Mouse (Mus musculus) macrophage (primary cell): ENCODE measurements around the gene Krtap9-5. TPM values are rescaled to one million over a fixed set of nuclear protein-coding genes. Genes with fewer than 3 reads are reported as not detected.

Experiments used
- H3K27ac ChIP-seq: fragments of 350-480 bp; formaldehyde crosslinking; 2 replicates; pipeline ENCODE4 v1.9.0; 2021
- H3K36me3 ChIP-seq: fragments of 350-480 bp; formaldehyde crosslinking; 2 replicates; pipeline ENCODE4 v1.9.0; 2021; ENCODE audit errors: inconsistent target
- H3K4me3 ChIP-seq: fragments of 350-480 bp; formaldehyde crosslinking; 2 replicates; pipeline ENCODE4 v1.9.0; 2021; ENCODE audit errors: inconsistent target
- H3K79me2 ChIP-seq: fragments of 350-480 bp; formaldehyde crosslinking; 2 replicates; pipeline ENCODE4 v1.9.0; 2021; ENCODE audit errors: inconsistent target
- WGBS: methylation state at CpG from one replicate; pipeline ENCODE4 v1.1.7; 2026; ENCODE audit warnings: inconsistent platforms; ENCODE audit not compliant: missing documents; 5-methylcytosine and 5-hydroxymethylcytosine counted together
- polyA plus RNA-seq: library from polyadenylated mRNA; stranded (reverse); fragments of 250-400 nt; gene quantifications from 3 replicates; pipeline ENCODE4 v1.2.4, GENCODE M21; 2018; ENCODE audit warnings: inconsistent platforms

Krtap9-5 gene
- polyA plus RNA-seq, 1 experiment from 2014 or later, result not detected

DNA sequence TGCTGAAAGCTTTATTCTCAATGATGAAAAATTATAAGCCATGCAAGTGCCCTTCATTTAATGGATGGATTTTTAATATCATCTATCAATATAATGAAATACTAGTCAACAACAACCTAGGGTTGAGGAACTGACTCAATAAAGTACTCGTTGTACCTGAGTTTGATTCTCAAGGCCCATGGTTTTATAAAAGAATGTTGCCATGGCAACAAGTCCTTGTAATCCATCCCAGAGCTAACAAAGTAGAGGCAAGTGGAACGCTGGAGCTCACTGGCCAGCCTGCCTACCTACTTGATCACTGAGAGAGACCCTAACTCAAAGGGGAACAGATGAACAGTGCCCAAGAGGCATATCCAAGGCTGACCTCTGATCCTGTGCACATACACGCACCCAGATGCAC, 42.3 kb downstream of the Krtap9-5 start:
- 81% methylated on average over 3 of the region's 3 CpGs for WGBS
- H3K4me3 ChIP-seq, result no peak overlapping the region
- no peaks in the 10 kb centered on the region for H3K36me3 ChIP-seq

DNA sequence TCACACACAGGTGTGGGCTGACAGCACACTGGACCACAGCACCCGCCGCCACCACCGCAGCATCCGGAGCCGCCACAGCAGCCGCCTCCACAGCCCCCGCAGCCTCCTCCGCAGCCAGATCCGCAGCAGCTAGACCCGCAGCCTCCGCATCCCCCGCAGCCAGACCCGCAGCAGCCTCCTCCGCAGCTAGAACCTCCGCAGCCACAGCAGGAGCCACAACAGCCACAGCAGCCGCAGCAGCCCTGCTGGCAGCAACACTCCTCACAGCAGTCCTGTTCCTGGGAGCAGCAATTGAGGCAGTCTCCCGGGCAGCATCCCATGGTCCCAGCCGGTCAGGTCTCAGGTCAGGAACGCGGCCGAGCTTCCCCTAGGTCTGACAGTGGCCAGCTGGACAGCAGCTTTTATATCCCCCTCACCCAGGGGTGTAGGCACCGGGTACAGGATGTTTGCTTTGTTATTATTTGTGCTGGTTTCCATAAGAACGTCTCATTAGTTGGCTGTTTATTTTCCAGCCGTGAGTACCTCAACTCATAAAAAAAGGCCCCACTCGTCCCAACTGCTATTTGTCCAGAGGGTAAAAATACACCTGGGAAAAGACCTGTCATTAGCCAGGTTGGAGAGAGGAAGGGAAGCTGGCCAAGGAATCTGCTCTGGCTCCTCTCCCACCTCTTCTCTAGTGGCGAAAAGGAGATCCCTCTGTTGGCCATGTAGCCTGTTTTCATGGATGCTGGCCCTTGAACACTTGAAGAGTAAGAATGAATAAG, 45.5 kb downstream of the Krtap9-5 start, which contains the start of gene Krtap17-1:
Gene Krtap17-1 (minus strand): TSS at position 375 of the 764 bp plus-strand sequence.
- Histone ChIP-seq H3K79me2 (no peaks in the 10 kb centered on the region), H3K27ac (no peak within 1 kb of the TSS), H3K4me3 (no peak within 1 kb of the TSS), H3K36me3 (no peaks in the 10 kb centered on the region)
- WGBS, result 29% methylated on average over 26 of the region's 26 CpGs

More for the DNA sequence above, 42.3 kb downstream of the Krtap9-5 start:
- Histone ChIP-seq H3K27ac (no peak overlapping the region), H3K79me2 (no peaks in the 10 kb centered on the region)

DNA sequence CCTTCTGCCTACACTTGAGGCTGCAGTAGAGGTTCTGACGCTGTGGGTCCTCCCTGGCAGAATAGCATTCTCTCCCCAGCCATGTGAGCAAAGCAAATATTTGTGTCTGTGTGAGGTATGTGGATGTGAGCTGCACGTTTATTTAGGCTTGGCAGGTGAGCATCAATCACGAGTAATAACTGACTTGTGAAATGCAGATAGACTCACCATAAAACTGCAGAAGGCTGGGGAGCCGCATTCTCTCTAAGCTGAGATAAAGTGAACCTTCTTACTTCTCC, 46.0 kb downstream of the Krtap9-5 start:
- Histone ChIP-seq H3K4me3 (no peak overlapping the region), H3K36me3 (no peaks in the 10 kb centered on the region), H3K79me2 (no peaks in the 10 kb centered on the region), H3K27ac (no peak overlapping the region)
- WGBS, result 62% methylated on average over 4 of the region's 4 CpGs

DNA sequence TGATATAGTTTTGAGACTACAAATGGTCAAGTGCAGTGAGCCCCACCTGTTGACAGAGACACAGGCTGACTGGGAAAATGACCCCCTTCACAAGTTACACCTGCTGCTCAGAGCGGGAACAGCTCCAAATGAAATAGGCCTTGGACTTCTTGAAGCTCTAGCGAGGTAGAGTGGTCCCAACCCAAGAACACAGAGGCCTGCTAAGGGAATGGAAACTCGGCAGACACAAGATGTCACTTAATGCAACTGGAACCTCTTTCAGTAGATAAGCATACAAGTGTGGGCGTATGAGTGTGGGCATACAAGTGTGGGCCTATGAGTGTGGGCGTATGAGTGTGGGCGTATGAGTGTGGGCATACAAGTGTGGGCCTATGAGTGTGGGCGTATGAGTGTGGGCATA, 50.8 kb downstream of the Krtap9-5 start:
- Histone ChIP-seq H3K4me3 (no peak overlapping the region), H3K79me2 (no peaks in the 10 kb centered on the region), H3K27ac (no peak overlapping the region), H3K36me3 (no peaks in the 10 kb centered on the region)
- 91% methylated on average over 7 of the region's 7 CpGs for WGBS

Other genes starting within 250 kb of the Krtap9-5 start
- gene Gm14180, start 214.2 kb upstream of the Krtap9-5 start, polyA plus RNA-seq, result not detected in 3 replicates
- not detected in 3 replicates for gene Gm11595, start 175.6 kb upstream of the Krtap9-5 start, polyA plus RNA-seq
- not detected in 3 replicates for gene Krtap4-8, start 167.8 kb upstream of the Krtap9-5 start, polyA plus RNA-seq
- gene Krtap4-9, start 163.3 kb upstream of the Krtap9-5 start, polyA plus RNA-seq, result not detected in 3 replicates
- not detected in 3 replicates for gene Gm11596, start 155.0 kb upstream of the Krtap9-5 start, polyA plus RNA-seq
- not detected in 3 replicates for gene Gm11569, start 149.5 kb upstream of the Krtap9-5 start, polyA plus RNA-seq
- not detected in 3 replicates for gene Gm11554, start 144.0 kb upstream of the Krtap9-5 start, polyA plus RNA-seq
- not detected in 3 replicates for gene Krtap4-13, start 138.6 kb upstream of the Krtap9-5 start, polyA plus RNA-seq
- not detected in 3 replicates for gene Gm11564, start 132.8 kb upstream of the Krtap9-5 start, polyA plus RNA-seq
- gene 2300003K06Rik, start 110.4 kb upstream of the Krtap9-5 start, polyA plus RNA-seq, result not detected in 3 replicates
- not detected in 3 replicates for gene Krtap4-16, start 96.9 kb upstream of the Krtap9-5 start, polyA plus RNA-seq
- gene Gm11568, start 90.6 kb upstream of the Krtap9-5 start, polyA plus RNA-seq, result not detected in 3 replicates
- gene Gm11559, start 84.0 kb upstream of the Krtap9-5 start, polyA plus RNA-seq, result not detected in 3 replicates
- not detected in 3 replicates for gene Krtap9-1, start 75.1 kb upstream of the Krtap9-5 start, polyA plus RNA-seq
- gene Gm11567, start 69.3 kb upstream of the Krtap9-5 start, polyA plus RNA-seq, result not detected in 3 replicates
- gene Krtap31-1, start 40.6 kb upstream of the Krtap9-5 start, polyA plus RNA-seq, result not detected in 3 replicates
- gene Gm11565, start 33.7 kb upstream of the Krtap9-5 start, polyA plus RNA-seq, result not detected in 3 replicates
- gene Krtap31-2, start 12.2 kb upstream of the Krtap9-5 start, polyA plus RNA-seq, result not detected in 3 replicates
- not detected in 3 replicates for gene Krtap29-1, start 30.6 kb downstream of the Krtap9-5 start, polyA plus RNA-seq
- gene Krtap16-1, start 38.1 kb downstream of the Krtap9-5 start, polyA plus RNA-seq, result not detected in 3 replicates
- gene Krtap17-1, start 45.5 kb downstream of the Krtap9-5 start, polyA plus RNA-seq, result not detected in 3 replicates
- gene Krt33a, start 67.7 kb downstream of the Krtap9-5 start, polyA plus RNA-seq, result not detected in 3 replicates
- not detected in 3 replicates for gene Krt33b, start 81.4 kb downstream of the Krtap9-5 start, polyA plus RNA-seq
- gene Krt34, start 93.1 kb downstream of the Krtap9-5 start, polyA plus RNA-seq, result not detected in 3 replicates
- gene Krt31, start 102.1 kb downstream of the Krtap9-5 start, polyA plus RNA-seq, result not detected in 3 replicates
- not detected in 3 replicates for gene Krt32, start 139.8 kb downstream of the Krtap9-5 start, polyA plus RNA-seq
- gene Krt35, start 147.8 kb downstream of the Krtap9-5 start, polyA plus RNA-seq, result not detected in 3 replicates
- gene Krt36, start 157.2 kb downstream of the Krtap9-5 start, polyA plus RNA-seq, result not detected in 3 replicates
- gene Krt13, start 173.1 kb downstream of the Krtap9-5 start, polyA plus RNA-seq, result not detected in 3 replicates
- not detected in 3 replicates for gene Krt15, start 187.5 kb downstream of the Krtap9-5 start, polyA plus RNA-seq
- gene Krt19, start 200.2 kb downstream of the Krtap9-5 start, polyA plus RNA-seq, result not detected in 3 replicates
- gene Krt9, start 244.8 kb downstream of the Krtap9-5 start, polyA plus RNA-seq, result not detected in 3 replicates